Mouse (Mus musculus): ENCODE measurements around the gene Smim6.
A peak's percentile ranks its signal among the peaks of the same experiment; 100 is the strongest.

DNA sequence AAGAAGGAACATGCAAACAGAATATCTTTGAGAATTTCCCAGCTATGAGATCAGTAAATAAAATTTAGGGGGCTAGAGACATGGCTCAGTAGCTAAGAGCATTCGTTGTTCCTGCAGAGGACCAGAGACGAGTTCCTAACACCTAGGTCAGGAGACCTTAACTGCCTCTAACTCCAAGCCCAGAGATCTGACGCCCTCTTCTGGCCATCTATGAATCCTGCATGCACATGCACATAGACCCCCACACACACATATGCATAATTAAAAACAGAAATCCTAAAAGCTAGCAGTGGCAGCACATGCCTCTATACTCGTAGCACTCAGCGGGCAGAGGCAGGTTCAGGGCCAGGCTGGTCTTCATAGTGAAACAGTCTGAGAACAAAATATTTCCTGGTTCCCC, 35.4 kb upstream of the Smim6 start:
- TF ChIP-seq CTCF (IDR thresholded peaks at IDR 0.05; ENCODE audit: low read depth) (peak; percentile 39), EP300 (IDR thresholded peaks at IDR 0.05; ENCODE audit: low read depth) (no peak)

All from liver, postnatal 0 days (tissue).